11 mouse cellular contexts compared by ENCODE assay signal in the genomic region with DNA sequence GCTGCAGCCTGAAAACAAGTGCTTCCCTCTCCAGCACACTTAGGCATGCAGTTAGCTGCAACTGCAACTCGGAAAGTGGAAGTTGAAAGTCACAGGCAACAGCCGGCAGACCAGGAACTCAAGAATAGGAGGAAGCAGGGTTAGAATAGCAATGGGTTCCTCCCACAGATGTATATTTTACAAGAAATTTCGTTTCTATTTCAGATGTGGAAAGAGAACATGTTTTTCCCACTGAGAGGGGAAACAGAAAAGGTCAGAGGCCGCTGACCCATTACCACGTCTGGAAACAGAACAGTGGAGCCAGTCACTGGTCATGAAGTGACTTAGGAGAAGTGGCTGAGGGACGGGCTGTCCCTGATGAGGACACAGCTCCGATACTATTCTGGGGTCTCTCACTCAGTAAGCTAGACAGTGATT. TPM values are rescaled to one million over a fixed set of nuclear protein-coding genes. Genes with fewer than 3 reads are reported as not detected.
A peak's percentile ranks its signal among the peaks of the same experiment; 100 is the strongest.
DNase-seq lines count a peak whose midpoint lies in the region; ATAC-seq and TF ChIP-seq lines count a peak whose summit lies in the region.
"Had no signal": no experiment of that assay in that cellular context is flagged by ENCODE, and none has a peak within 500 bp of the region (broad histone marks: within the 10 kb centered on the region; RNA-seq: fewer than 3 reads in every experiment).

No protein-coding gene starts in this region.

- peaks cover 37% of the 10 kb centered on the region for H3K4me1 ChIP-seq in heart, embryonic 16.5 days (ENCODE audit: control insufficient read depth, insufficient read depth, low read length)
- peaks cover 46% of the 10 kb centered on the region for H3K4me1 ChIP-seq in megakaryocyte, embryonic 14.5 days
- 0 out of 2 replicates have a peak, but pooled peaks cover 3% of the 10 kb centered on the region for H3K4me1 ChIP-seq in cerebellum, adult 2 months (ENCODE audit: control insufficient read depth, insufficient read depth, low read length)

- TF ChIP-seq CTCF in cerebellum, adult 2 months (IDR thresholded peaks at IDR 0.05; ENCODE audit: borderline replicate concordance, insufficient read depth, low read depth, low read length): no peak

- no peaks in the 10 kb centered on the region; the same call in 1 of the 2 replicates for H3K36me3 ChIP-seq in heart, embryonic 16.5 days (ENCODE audit: control insufficient read depth, insufficient read depth)
- H3K36me3 ChIP-seq in megakaryocyte, embryonic 14.5 days (replicated peaks; ENCODE audit: low read length): no peaks in the 10 kb centered on the region
- H3K36me3 ChIP-seq: midbrain, embryonic 15.5 days had no signal

- H3K9ac ChIP-seq in heart, embryonic 16.5 days (ENCODE audit: low read length): peak overlapping the region; percentile 48
- H3K9ac ChIP-seq: midbrain, embryonic 15.5 days had no signal

- no peak overlapping the region for H3K4me3 ChIP-seq in heart, embryonic 16.5 days (ENCODE audit: low read length)
- H3K4me3 ChIP-seq in megakaryocyte, embryonic 14.5 days (replicated peaks): peak overlapping the region; percentile 57
- H3K4me3 ChIP-seq in cerebellum, adult 2 months (replicated peaks; ENCODE audit: insufficient read depth, low read depth, low read length): no peak overlapping the region
- H3K4me3 ChIP-seq: midbrain, embryonic 15.5 days had no signal

- H3K9me3 ChIP-seq in heart, embryonic 16.5 days (replicated peaks; ENCODE audit: control insufficient read depth, low read length): no peaks in the 10 kb centered on the region
- no peaks in the 10 kb centered on the region for H3K9me3 ChIP-seq in megakaryocyte, embryonic 14.5 days
- H3K9me3 ChIP-seq: midbrain, embryonic 15.5 days had no signal

- 23% methylated on average over 7 of the region's 7 CpGs for WGBS in heart, embryonic 16.5 days
- WGBS in cerebellum, adult 2 months: 74% methylated on average over 7 of the region's 7 CpGs

- ATAC-seq in heart, embryonic 16.5 days (replicated peaks; ENCODE audit: extremely low read depth, insufficient read depth, low FRiP score): peak; percentile 47; the same call in 1 of the 2 replicates
- ATAC-seq: hindbrain, embryonic 16.5 days; midbrain, embryonic 15.5 days had no signal

- DNase-seq in kidney, postnatal 4 days: peak; percentile 46 to 53
- DNase-seq in kidney, adult 8-10 months: no peak
- DNase-seq in c-Kit-positive CD71-negative TER-119-negative erythroid progenitor cells, embryonic 14.5 days (ENCODE audit: low read depth): peak; percentile 23
- no peak for DNase-seq in MN1 (ENCODE audit: low spot score)
- DNase-seq in cerebellum, adult 2 months: no peak
- DNase-seq in layer of hippocampus, adult 9-10 months (ENCODE audit: low spot score): no peak
- DNase-seq: spleen, adult 18-20 months had no signal

- peak overlapping the region; percentile 25; the same call in 1 of the 2 replicates for H3K4me2 ChIP-seq in heart, embryonic 16.5 days (ENCODE audit: low read depth, low read length)
- H3K4me2 ChIP-seq: midbrain, embryonic 15.5 days had no signal

- TF ChIP-seq POLR2A in cerebellum, adult 2 months (IDR thresholded peaks at IDR 0.05; ENCODE audit: borderline replicate concordance, insufficient read depth, low read length): no peak

- H3K27ac ChIP-seq in heart, embryonic 16.5 days (ENCODE audit: low read length): peak overlapping the region; percentile 78
- H3K27ac ChIP-seq in cerebellum, adult 2 months (ENCODE audit: insufficient read depth, low read length): no peak overlapping the region
- H3K27ac ChIP-seq: midbrain, embryonic 15.5 days had no signal

- no peaks in the 10 kb centered on the region for H3K27me3 ChIP-seq in heart, embryonic 16.5 days (ENCODE audit: control insufficient read depth, insufficient read depth, low read length)
- peaks cover 15% of the 10 kb centered on the region for H3K27me3 ChIP-seq in megakaryocyte, embryonic 14.5 days (replicated peaks)
- H3K27me3 ChIP-seq in cerebellum, adult 2 months (ENCODE audit: control insufficient read depth, insufficient read depth, low read length): no peaks in the 10 kb centered on the region
- H3K27me3 ChIP-seq: midbrain, embryonic 15.5 days had no signal

RNA-seq across cellular contexts. Expression of gene Rcan1, which starts 55.0 kb away (rescaled TPM):
- 80.7 and 89.2 TPM in 2 replicates for polyA plus RNA-seq in heart, embryonic 16.5 days (2015; fragmentation: Nextera tagmentation; extraction: Ambion mirVana)
- polyA plus RNA-seq in megakaryocyte, embryonic 14.5 days (2012; ENCODE audit: insufficient read depth, low replicate concordance): 2.4 and 3.6 TPM in 2 replicates
- polyA plus RNA-seq in cerebellum, adult 2 months (2012; rRNA removed): 32.1 and 35.8 TPM in 2 replicates

RNA-seq across cellular contexts. Expression of gene Kcne1, which starts 56.4 kb away (rescaled TPM):
- 166 and 187 TPM in 2 replicates for polyA plus RNA-seq in heart, embryonic 16.5 days (2015; fragmentation: Nextera tagmentation; extraction: Ambion mirVana)
- 0.02 TPM in 1 of 2 replicates, not detected in the other for polyA plus RNA-seq in megakaryocyte, embryonic 14.5 days (2012; ENCODE audit: insufficient read depth, low replicate concordance)
- 0.08 TPM in 1 of 2 replicates, not detected in the other for polyA plus RNA-seq in cerebellum, adult 2 months (2012; rRNA removed)
- polyA plus RNA-seq: midbrain, embryonic 15.5 days had no signal

Comparison
In these comparisons a context has a peak if more than half of its experiments do, and no peak if none do; other contexts are left out.
1. DNase-seq: peak in kidney, postnatal 4 days (2 of 2) and c-Kit-positive CD71-negative TER-119-negative erythroid progenitor cells, embryonic 14.5 days (single experiment); none in kidney, adult 8-10 months (0 of 2), MN1 (single experiment), cerebellum, adult 2 months (0 of 2) and layer of hippocampus, adult 9-10 months (single experiment).
2. RNA of gene Kcne1, which starts 56.4 kb away (polyA plus RNA-seq): 166 to 187 TPM in heart, embryonic 16.5 days; 0.08 TPM in cerebellum, adult 2 months and 0.02 TPM in megakaryocyte, embryonic 14.5 days; every median in the first group is over 100 times any median in the second.